In genomic region chr8:122335638-122336250, GRCm38 (mm10) we compare ENCODE assay signal across 8 mouse cellular contexts. TPM values are rescaled to one million over a fixed set of nuclear protein-coding genes. Genes with fewer than 3 reads are reported as not detected.
DNase-seq lines count a peak whose midpoint lies in the region; ATAC-seq lines count a peak whose summit lies in the region.

No protein-coding gene starts in this region.

- no peak for ATAC-seq in heart, embryonic 16.5 days (replicated peaks; ENCODE audit: extremely low read depth, insufficient read depth, low FRiP score)
- ATAC-seq in forebrain, embryonic 14.5 days, result peak; percentile 60
- ATAC-seq in limb, embryonic 12.5 days (ENCODE audit: insufficient number of reproducible peaks, insufficient read depth, low FRiP score, low TSS enrichment, low read depth), result 0 out of 2 replicates have a peak, but pooled peaks have one; percentile 4
- ATAC-seq in neural tube, embryonic 11.5 days (ENCODE audit: insufficient read depth, low FRiP score, low TSS enrichment), result no peak

- no peaks in the 10 kb centered on the region for H3K9me3 ChIP-seq in heart, embryonic 16.5 days (replicated peaks; ENCODE audit: control insufficient read depth, low read length)
- H3K9me3 ChIP-seq in forebrain, embryonic 14.5 days (replicated peaks; ENCODE audit: control insufficient read depth, low read length), result no peaks in the 10 kb centered on the region
- H3K9me3 ChIP-seq in limb, embryonic 12.5 days, result no peaks in the 10 kb centered on the region
- no peaks in the 10 kb centered on the region for H3K9me3 ChIP-seq in neural tube, embryonic 11.5 days (ENCODE audit: control insufficient read depth, low read length)

- no peaks in the 10 kb centered on the region for H3K27me3 ChIP-seq in heart, embryonic 16.5 days (ENCODE audit: control insufficient read depth, insufficient read depth, low read length)
- H3K27me3 ChIP-seq in forebrain, embryonic 14.5 days (replicated peaks; ENCODE audit: control insufficient read depth, insufficient read depth, low read length), result peaks cover 50% of the 10 kb centered on the region
- peaks cover 71% of the 10 kb centered on the region for H3K27me3 ChIP-seq in limb, embryonic 12.5 days
- H3K27me3 ChIP-seq in neural tube, embryonic 11.5 days (ENCODE audit: control insufficient read depth, insufficient read depth, low read length), result peaks cover 46% of the 10 kb centered on the region

- H3K9ac ChIP-seq in heart, embryonic 16.5 days (ENCODE audit: low read length), result peak overlapping the region; percentile 46; the same call in 1 of the 2 replicates
- peak overlapping the region; percentile 67 for H3K9ac ChIP-seq in forebrain, embryonic 14.5 days (ENCODE audit: low read length)
- peak overlapping the region; percentile 53 for H3K9ac ChIP-seq in limb, embryonic 12.5 days (replicated peaks)
- peak overlapping the region; percentile 37 for H3K9ac ChIP-seq in neural tube, embryonic 11.5 days (ENCODE audit: low read length)

- DNase-seq in heart, adult 18-20 months, result no peak
- peak; percentile 11 for DNase-seq in forebrain, embryonic 14.5 days (ENCODE audit: low spot score)
- no peak for DNase-seq in neural tube, embryonic 11.5 days (ENCODE audit: low spot score)
- DNase-seq in ovary, postnatal 10 days (ENCODE audit: low spot score), result no peak
- DNase-seq in cerebellum, postnatal 14 days, result no peak
- no peak for DNase-seq in right cerebral cortex, postnatal 14 days

- peak overlapping the region; percentile 44 for H3K4me3 ChIP-seq in heart, embryonic 16.5 days (ENCODE audit: low read length)
- H3K4me3 ChIP-seq in forebrain, embryonic 14.5 days (ENCODE audit: low read depth, low read length), result peak overlapping the region; percentile 51
- peak overlapping the region; percentile 63 for H3K4me3 ChIP-seq in limb, embryonic 12.5 days (replicated peaks)
- H3K4me3 ChIP-seq in neural tube, embryonic 11.5 days (ENCODE audit: low read depth, low read length), result peak overlapping the region; percentile 51

- H3K4me1 ChIP-seq in heart, embryonic 16.5 days (ENCODE audit: control insufficient read depth, insufficient read depth, low read length), result peaks cover 11% of the 10 kb centered on the region
- no peaks in the 10 kb centered on the region for H3K4me1 ChIP-seq in forebrain, embryonic 14.5 days (ENCODE audit: control insufficient read depth, insufficient read depth, low read length)
- peaks cover 16% of the 10 kb centered on the region for H3K4me1 ChIP-seq in limb, embryonic 12.5 days (replicated peaks)
- peaks cover 4% of the 10 kb centered on the region; the same call in 1 of the 2 replicates for H3K4me1 ChIP-seq in neural tube, embryonic 11.5 days (ENCODE audit: control insufficient read depth, insufficient read depth, low read length)

- peaks cover 36% of the 10 kb centered on the region for H3K36me3 ChIP-seq in heart, embryonic 16.5 days (ENCODE audit: control insufficient read depth, insufficient read depth)
- H3K36me3 ChIP-seq in forebrain, embryonic 14.5 days (ENCODE audit: control insufficient read depth, insufficient read depth, low read length), result no peaks in the 10 kb centered on the region
- H3K36me3 ChIP-seq in limb, embryonic 12.5 days, result no peaks in the 10 kb centered on the region
- no peaks in the 10 kb centered on the region for H3K36me3 ChIP-seq in neural tube, embryonic 11.5 days (ENCODE audit: control insufficient read depth, insufficient read depth, low read length)

- peak overlapping the region; percentile 66 for H3K4me2 ChIP-seq in heart, embryonic 16.5 days (ENCODE audit: low read depth, low read length)
- peak overlapping the region; percentile 96 for H3K4me2 ChIP-seq in forebrain, embryonic 14.5 days (ENCODE audit: low read length)
- H3K4me2 ChIP-seq in limb, embryonic 12.5 days, result peak overlapping the region; percentile 94
- peak overlapping the region; percentile 93 for H3K4me2 ChIP-seq in neural tube, embryonic 11.5 days (ENCODE audit: low read depth)

- no peak overlapping the region for H3K27ac ChIP-seq in heart, embryonic 16.5 days (ENCODE audit: low read length)
- no peak overlapping the region for H3K27ac ChIP-seq in forebrain, embryonic 14.5 days (ENCODE audit: low read depth, low read length)
- no peak overlapping the region for H3K27ac ChIP-seq in limb, embryonic 12.5 days
- H3K27ac ChIP-seq in neural tube, embryonic 11.5 days (ENCODE audit: low read depth, low read length), result no peak overlapping the region

- WGBS in heart, embryonic 16.5 days, result 49% methylated on average over 57 of the region's 57 CpGs
- 6% methylated on average over 43 of the region's 57 CpGs for WGBS in forebrain, embryonic 14.5 days
- 10% methylated on average over 57 of the region's 57 CpGs for WGBS in limb, embryonic 12.5 days
- whole genome bisulfite sequencing in neural tube, embryonic 11.5 days, result 7% methylated on average over 53 of the region's 57 CpGs

RNA-seq across cellular contexts. Expression of gene Trhr2, which starts 24.8 kb away (rescaled TPM):
- polyA plus RNA-seq in heart, embryonic 16.5 days (2015; fragmentation: Nextera tagmentation; extraction: Ambion mirVana), result not detected in 2 replicates
- total RNA-seq in heart, adult 18-20 months (2021), result not detected
- polyA plus RNA-seq in forebrain, embryonic 14.5 days (2014; fragmentation: Nextera tagmentation; extraction: Ambion mirVana), result not detected in 2 replicates
- not detected in 2 replicates for polyA plus RNA-seq in limb, embryonic 12.5 days (2016; fragmentation: Nextera tagmentation; extraction: Ambion mirVana)
- polyA plus RNA-seq in neural tube, embryonic 11.5 days (2014; fragmentation: Nextera tagmentation; extraction: Ambion mirVana), result not detected in 2 replicates

RNA-seq across cellular contexts. Expression of gene Zc3h18, which starts 40.7 kb away (rescaled TPM):
- 28.2 and 28.7 TPM in 2 replicates for polyA plus RNA-seq in heart, embryonic 16.5 days (2015; fragmentation: Nextera tagmentation; extraction: Ambion mirVana)
- total RNA-seq in heart, adult 18-20 months (2021), result 10 to 100 TPM; 20.9 to 24.5 TPM
- polyA plus RNA-seq in forebrain, embryonic 14.5 days (2014; fragmentation: Nextera tagmentation; extraction: Ambion mirVana), result 24.8 and 26.9 TPM in 2 replicates
- 76.7 and 76.9 TPM in 2 replicates for polyA plus RNA-seq in limb, embryonic 12.5 days (2016; fragmentation: Nextera tagmentation; extraction: Ambion mirVana)
- 40.5 and 41.5 TPM in 2 replicates for polyA plus RNA-seq in neural tube, embryonic 11.5 days (2014; fragmentation: Nextera tagmentation; extraction: Ambion mirVana)

RNA-seq across cellular contexts. Expression of gene Zfpm1, which starts 53.8 kb away (rescaled TPM):
- 2.9 and 3.1 TPM in 2 replicates for polyA plus RNA-seq in heart, embryonic 16.5 days (2015; fragmentation: Nextera tagmentation; extraction: Ambion mirVana)
- 10 to 100 TPM; 18.4 to 23.0 TPM for total RNA-seq in heart, adult 18-20 months (2021)
- 0.41 and 0.47 TPM in 2 replicates for polyA plus RNA-seq in forebrain, embryonic 14.5 days (2014; fragmentation: Nextera tagmentation; extraction: Ambion mirVana)
- polyA plus RNA-seq in limb, embryonic 12.5 days (2016; fragmentation: Nextera tagmentation; extraction: Ambion mirVana), result 1.2 and 1.4 TPM in 2 replicates
- polyA plus RNA-seq in neural tube, embryonic 11.5 days (2014; fragmentation: Nextera tagmentation; extraction: Ambion mirVana), result 1.2 and 1.5 TPM in 2 replicates

Comparison
In these comparisons a context has a peak if more than half of its experiments do, and no peak if none do; other contexts are left out.
1. ATAC-seq: peak in forebrain, embryonic 14.5 days (single experiment) and limb, embryonic 12.5 days (single experiment); none in heart, embryonic 16.5 days (single experiment) and neural tube, embryonic 11.5 days (single experiment).
2. Peak in every context shown above with its lines, with median percentiles within 50 percentile points of each other: H3K4me2 ChIP-seq, H3K4me3 ChIP-seq and H3K9ac ChIP-seq.